Mouse (Mus musculus): ENCODE results near the gene Coq9.
"Not testable (repeated sequence)": the region's sequence is repeated elsewhere in the genome, so short reads cannot be mapped to it uniquely, and the experiment has no call there.

The Coq9 gene

GRCm38 (mm10) chr8:94822637-94823560 lies 15.2 kb upstream of the Coq9 start:
- peak; percentile 77 for DNase-seq

GRCm38 (mm10) chr8:94825170-94825569 lies 13.0 kb upstream of the Coq9 start:
- no peak for DNase-seq

GRCm38 (mm10) chr8:94826210-94826609 lies 11.9 kb upstream of the Coq9 start:
- no peak for DNase-seq

GRCm38 (mm10) chr8:94828284-94828683 lies 9.8 kb upstream of the Coq9 start:
- no peak for DNase-seq

- not testable (repeated sequence) for DNase-seq
Measured at GRCm38 (mm10) chr8:94833901-94834405, 4.2 kb upstream of the Coq9 start.

- not testable (repeated sequence) for DNase-seq
Measured at GRCm38 (mm10) chr8:94835751-94836150, 2.4 kb upstream of the Coq9 start.

- peak; percentile 35 for DNase-seq
Measured at GRCm38 (mm10) chr8:94836456-94837240, 1.5 kb upstream of the Coq9 start.

GRCm38 (mm10) chr8:94838600-94838999 lies 479 bp downstream of the Coq9 start:
- DNase-seq, result peak; percentile 75

GRCm38 (mm10) chr8:94841183-94841582 lies 3.1 kb downstream of the Coq9 start:
- no peak for DNase-seq

- no peak for DNase-seq
Measured at GRCm38 (mm10) chr8:94850049-94850448, 11.9 kb downstream of the Coq9 start.

GRCm38 (mm10) chr8:94854761-94855160 lies 16.6 kb downstream of the Coq9 start:
- DNase-seq, result not testable (repeated sequence)

GRCm38 (mm10) chr8:94857011-94857345 lies 18.9 kb downstream of the Coq9 start:
- no peak for DNase-seq

GRCm38 (mm10) chr8:94857346-94858173 lies 19.4 kb downstream of the Coq9 start, which contains the start of gene Polr2c:
Gene Polr2c (plus strand): TSS chr8:94857450.
- DNase-seq, result peak; percentile 92

- DNase-seq, result peak; percentile 82
Measured at GRCm38 (mm10) chr8:94861352-94861910, 23.3 kb downstream of the Coq9 start.

- DNase-seq, result peak; percentile 65
Measured at GRCm38 (mm10) chr8:94862487-94863220, 24.5 kb downstream of the Coq9 start.

GRCm38 (mm10) chr8:94863897-94864673 lies 26.0 kb downstream of the Coq9 start:
- DNase-seq, result peak; percentile 60

- no peak for DNase-seq
Measured at GRCm38 (mm10) chr8:94865292-94865691, 27.2 kb downstream of the Coq9 start.

- DNase-seq, result no peak
Measured at GRCm38 (mm10) chr8:94866921-94867320, 28.8 kb downstream of the Coq9 start.

GRCm38 (mm10) chr8:94869146-94869545 lies 31.0 kb downstream of the Coq9 start:
- no peak for DNase-seq

- DNase-seq, result no peak
Measured at GRCm38 (mm10) chr8:94870003-94870402, 31.9 kb downstream of the Coq9 start.

Measured in liver (tissue).